Mouse (Mus musculus) olfactory bulb, adult 2 months (tissue): ENCODE measurements around the gene Tacr2. TPM values are rescaled to one million over a fixed set of nuclear protein-coding genes. Genes with fewer than 3 reads are reported as not detected.

Experiments used
- H3K27ac ChIP-seq: fragments of 200-500 bp; 2 replicates; pipeline ENCODE4 v1.5.1; 2012; ENCODE audit warnings: low read depth, low read length; ENCODE audit not compliant: insufficient read depth
- H3K4me1 ChIP-seq: fragments of 200-500 bp; 2 replicates; pipeline ENCODE4 v1.6.1; 2012; ENCODE audit warnings: low read length; ENCODE audit not compliant: control insufficient read depth, insufficient read depth
- H3K4me3 ChIP-seq: fragments of 200-500 bp; 2 replicates; pipeline ENCODE4 v1.5.1; 2012; ENCODE audit warnings: mild to moderate bottlenecking, low read depth, low read length, moderate library complexity; ENCODE audit not compliant: insufficient read depth
- CTCF ChIP-seq: fragments of 200-500 bp; IDR thresholded peaks from 2 replicates; pipeline ENCODE4 v1.5.1; 2012; ENCODE audit warnings: low read depth, mild to moderate bottlenecking, low read length, moderate library complexity; ENCODE audit not compliant: insufficient read depth
- POLR2A ChIP-seq: fragments of 200-500 bp; IDR thresholded peaks from 2 replicates; pipeline ENCODE4 v1.6.1; 2012; ENCODE audit warnings: mild to moderate bottlenecking, low read depth, low read length, moderate library complexity; ENCODE audit not compliant: insufficient read depth
- WGBS: fragments of 180-500 bp; shearing (Covaris S2); methylation state at CpG from one replicate; pipeline ENCODE4 v1.1.7; 2018; 5-methylcytosine and 5-hydroxymethylcytosine counted together
- polyA plus RNA-seq: library from polyadenylated mRNA; stranded (reverse); fragments of >200 nt; gene quantifications from 2 replicates; pipeline ENCODE4 v1.2.4, GENCODE M21; 2012; ENCODE audit warnings: low replicate concordance; ENCODE audit not compliant: missing spikeins, insufficient read depth, insufficient read length

The Tacr2 gene
- polyA plus RNA-seq, 1 experiment = not detected

DNA sequence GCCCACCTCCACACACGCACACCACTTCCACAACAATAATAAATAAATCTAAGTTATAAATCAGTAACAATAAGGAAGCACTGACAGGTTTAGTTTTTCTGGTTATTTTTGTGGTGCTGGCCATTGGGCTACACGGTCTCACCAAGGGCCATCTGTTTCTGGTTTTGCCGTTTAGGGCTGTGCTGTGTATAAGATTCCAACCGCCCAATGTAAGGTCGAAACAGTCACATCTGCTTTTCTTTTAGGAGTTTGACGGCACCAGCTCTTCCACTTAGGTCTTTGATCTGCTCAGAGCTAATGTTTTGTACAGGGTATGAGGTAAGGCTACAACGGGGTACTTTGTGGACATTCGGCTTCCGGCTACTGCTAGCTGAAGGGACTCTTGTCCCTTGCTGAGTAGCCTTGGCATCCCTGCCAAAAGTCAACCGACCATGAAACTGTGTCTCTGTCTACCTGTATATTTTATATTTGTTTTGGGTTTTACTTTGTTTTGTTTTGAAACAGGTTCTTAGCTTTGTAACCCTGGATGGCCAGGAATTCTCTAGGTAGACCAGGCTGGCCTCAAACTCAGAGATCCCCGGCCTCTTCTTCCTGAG, 56.8 kb downstream of the Tacr2 start:
- TF ChIP-seq CTCF (no peak), POLR2A (no peak)
- Histone ChIP-seq H3K4me3 (no peak overlapping the region), H3K4me1 (peaks cover 14% of the 10 kb centered on the region), H3K27ac (no peak overlapping the region)
- 91% methylated on average over 11 of the region's 11 CpGs for WGBS

GRCm38 (mm10) chr10:62309593-62309992, 57.4 kb downstream of the Tacr2 start:
- peaks cover 15% of the 10 kb centered on the region for H3K4me1 ChIP-seq
- H3K27ac ChIP-seq = no peak overlapping the region
- 91% methylated on average over 5 of the region's 5 CpGs for WGBS

GRCm38 (mm10) chr10:62310259-62311039, 58.2 kb downstream of the Tacr2 start:
- peaks cover 15% of the 10 kb centered on the region for H3K4me1 ChIP-seq
- TF ChIP-seq POLR2A (no peak), CTCF (no peak)
- no peak overlapping the region for H3K27ac ChIP-seq
- WGBS = 85% methylated on average over 10 of the region's 10 CpGs
- H3K4me3 ChIP-seq = no peak overlapping the region

More at GRCm38 (mm10) chr10:62309593-62309992, 57.4 kb downstream of the Tacr2 start:
- no peak overlapping the region for H3K4me3 ChIP-seq
- no peak for TF ChIP-seq POLR2A
- no peak for TF ChIP-seq CTCF

DNA sequence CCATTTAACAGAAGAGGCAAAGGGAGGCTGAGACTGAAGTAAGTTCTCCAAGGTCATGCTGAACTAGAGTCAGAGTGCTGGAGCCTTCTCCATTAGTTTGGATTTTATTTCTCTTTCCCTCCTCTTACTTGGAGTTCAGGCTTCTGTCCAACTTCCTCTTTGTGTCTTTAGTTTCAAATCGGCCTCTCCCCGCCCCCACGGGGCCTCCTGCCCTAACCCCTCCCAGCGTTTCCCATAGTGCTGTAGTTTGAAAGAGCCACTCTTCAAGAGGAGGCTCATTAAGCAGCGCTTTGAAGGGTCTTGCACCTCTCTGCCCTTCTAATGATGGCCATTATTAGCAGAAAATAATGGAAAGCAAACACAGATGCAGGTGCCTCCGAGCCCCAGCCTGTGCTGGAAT, 59.2 kb downstream of the Tacr2 start:
- WGBS = 23% methylated on average over 6 of the region's 6 CpGs
- Histone ChIP-seq H3K27ac (no peak overlapping the region), H3K4me1 (peaks cover 15% of the 10 kb centered on the region), H3K4me3 (no peak overlapping the region)
- TF ChIP-seq CTCF (no peak), POLR2A (no peak)

- Histone ChIP-seq H3K27ac (no peak overlapping the region), H3K4me3 (no peak overlapping the region), H3K4me1 (peaks cover 16% of the 10 kb centered on the region)
- 63% methylated on average over 10 of the region's 10 CpGs for WGBS
- TF ChIP-seq POLR2A (no peak), CTCF (no peak)
Measured at GRCm38 (mm10) chr10:62313140-62313539, 60.9 kb downstream of the Tacr2 start.

- no peak overlapping the region for H3K4me3 ChIP-seq
- peaks cover 19% of the 10 kb centered on the region for H3K4me1 ChIP-seq
- 67% methylated on average over 15 of the region's 15 CpGs for WGBS
- H3K27ac ChIP-seq = no peak overlapping the region
- TF ChIP-seq CTCF = no peak
- TF ChIP-seq POLR2A = no peak
Measured at GRCm38 (mm10) chr10:62313885-62314424, 61.7 kb downstream of the Tacr2 start.

Other genes with a start within 250 kb of the Tacr2 start
- not detected in 2 replicates for gene Neurog3, start 119.3 kb upstream of the Tacr2 start, polyA plus RNA-seq
- gene Fam241b, start 108.5 kb upstream of the Tacr2 start, polyA plus RNA-seq = not detected in 2 replicates
- gene Tspan15, start 21.2 kb upstream of the Tacr2 start, polyA plus RNA-seq = not detected in 2 replicates
- gene Hk1, start 127.5 kb downstream of the Tacr2 start, polyA plus RNA-seq = 296 TPM in 1 of 2 replicates, not detected in the other
- not detected in 2 replicates for gene Hkdc1, start 170.1 kb downstream of the Tacr2 start, polyA plus RNA-seq
- not detected in 2 replicates for gene 4930507D05Rik, start 197.1 kb downstream of the Tacr2 start, polyA plus RNA-seq
- gene Supv3l1, start 197.3 kb downstream of the Tacr2 start, polyA plus RNA-seq = not detected in 2 replicates
- not detected in 2 replicates for gene Vps26a, start 234.4 kb downstream of the Tacr2 start, polyA plus RNA-seq